Mouse (Mus musculus) natural killer cell, adult 2 months (primary cell): Measurements from ENCODE around the gene Ranbp9.
A peak's percentile ranks its signal among the peaks of the same experiment; 100 is the strongest.

Experiments used
- DNase-seq, 2 experiments: peaks; one replicate each; pipeline ENCODE4 v3.0.0; 2022; ENCODE audit warnings: low spot score in 2 of 2

Ranbp9 gene

GRCm38 (mm10) chr13:43452177-43452576, 28.9 kb downstream of the Ranbp9 start:
- no peak for DNase-seq

GRCm38 (mm10) chr13:43450686-43451085, 30.4 kb downstream of the Ranbp9 start:
- no peak for DNase-seq

- no peak for DNase-seq
Observed at GRCm38 (mm10) chr13:43447721-43448120, 33.4 kb downstream of the Ranbp9 start.

DNA sequence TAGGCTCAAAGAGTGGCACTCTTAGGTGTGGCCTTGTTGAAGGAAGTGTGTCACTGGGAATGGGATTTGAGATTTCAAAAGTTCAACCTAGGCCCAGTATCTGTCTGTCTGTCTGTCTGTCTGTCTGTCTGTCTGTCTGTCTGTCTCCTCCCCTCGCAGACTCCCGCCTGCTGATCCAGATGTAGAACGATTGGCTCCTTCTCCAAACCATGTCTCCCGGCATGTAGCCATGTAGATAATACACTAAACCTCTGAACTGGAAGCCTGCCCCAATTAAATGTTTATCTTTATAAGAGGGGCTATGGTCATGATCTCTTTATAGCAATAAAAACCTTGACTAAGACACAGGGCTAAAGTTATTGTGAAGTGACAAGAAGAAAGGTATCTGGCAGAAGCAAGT, 35.3 kb downstream of the Ranbp9 start:
- no peak for DNase-seq

DNA sequence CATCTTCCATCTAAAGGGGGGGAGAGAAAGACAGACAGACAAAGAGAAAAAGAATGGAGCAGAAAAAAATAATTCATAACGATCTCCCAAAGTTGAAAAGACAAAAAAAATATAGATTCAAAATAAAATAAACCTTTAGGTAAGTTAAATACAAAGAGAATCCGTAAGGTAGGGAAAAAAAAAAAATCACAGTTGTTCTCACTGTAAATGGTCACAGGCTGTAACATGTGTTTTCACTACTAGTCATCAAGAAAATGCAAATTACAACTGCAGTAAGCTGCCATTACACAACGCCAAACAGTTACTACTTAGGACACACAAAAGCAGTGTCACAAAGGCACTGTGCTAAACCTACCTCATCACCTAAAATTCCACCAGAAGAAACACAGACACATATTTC, 36.4 kb downstream of the Ranbp9 start:
- no peak for DNase-seq

DNA sequence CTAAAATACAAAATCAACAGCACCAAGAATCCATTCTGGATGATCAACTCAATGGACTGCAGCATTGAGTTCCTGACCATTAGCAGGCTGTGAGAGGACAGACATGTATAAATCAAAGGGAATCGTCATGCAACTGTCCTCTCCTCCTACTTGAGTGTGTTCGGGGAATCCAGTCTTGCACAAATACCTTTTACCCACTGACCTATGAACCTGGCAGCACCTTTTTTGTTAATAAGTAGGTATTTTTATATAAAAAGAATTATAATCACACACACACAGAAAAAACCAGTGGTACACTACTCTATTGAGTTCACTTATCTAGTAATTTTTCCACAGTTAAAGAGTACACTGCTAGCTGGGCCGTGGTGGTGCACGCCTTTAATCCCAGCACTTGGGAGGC, 37.4 kb downstream of the Ranbp9 start:
- DNase-seq: no peak

GRCm38 (mm10) chr13:43442551-43442950, 38.5 kb downstream of the Ranbp9 start:
- no peak for DNase-seq

- DNase-seq: no peak
Observed at GRCm38 (mm10) chr13:43440376-43440775, 40.7 kb downstream of the Ranbp9 start.

DNA sequence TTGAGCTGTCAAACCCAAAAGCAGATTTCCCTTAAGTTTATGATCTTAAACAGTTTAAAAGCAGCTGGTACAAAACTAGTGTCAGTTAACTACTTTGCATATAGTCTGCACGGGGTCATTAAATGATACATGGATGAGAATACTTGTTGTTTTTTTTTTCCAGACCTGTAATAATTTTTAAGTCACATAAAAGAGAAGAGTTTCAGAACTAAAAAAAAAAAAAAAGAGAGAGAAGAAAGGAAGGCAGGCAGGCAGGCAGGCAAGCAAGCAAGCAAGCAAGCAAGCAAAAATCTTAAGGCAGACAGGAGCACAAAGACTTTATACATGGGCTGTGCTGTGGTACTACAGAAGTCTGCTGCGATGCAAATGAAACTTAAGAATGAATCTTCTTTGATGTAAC, 47.7 kb downstream of the Ranbp9 start:
- no peak for DNase-seq

- DNase-seq: no peak
Observed at GRCm38 (mm10) chr13:43428436-43428835, 52.6 kb downstream of the Ranbp9 start.

GRCm38 (mm10) chr13:43415249-43415648, 65.8 kb downstream of the Ranbp9 start:
- no peak for DNase-seq

DNA sequence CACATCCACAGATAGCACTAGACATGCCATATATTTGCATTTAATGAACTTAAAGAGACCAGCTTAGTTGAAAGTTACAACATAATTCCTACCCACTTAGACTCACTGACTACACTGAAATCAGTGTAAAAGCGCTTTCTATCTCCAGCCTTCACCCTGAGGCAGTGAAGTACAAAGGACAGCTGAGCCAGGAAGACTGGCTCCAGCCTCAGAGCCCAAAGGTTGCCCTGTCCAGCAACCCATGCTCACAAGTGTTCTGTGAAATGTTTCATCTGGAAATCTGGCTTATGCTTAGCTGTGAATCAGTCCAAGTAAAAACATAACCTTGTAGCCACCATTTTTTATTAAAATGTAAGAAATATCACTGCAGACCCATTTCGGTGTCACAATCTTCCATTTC, 67.5 kb downstream of the Ranbp9 start:
- no peak for DNase-seq

- no peak for DNase-seq
Observed at GRCm38 (mm10) chr13:43412311-43412710, 68.8 kb downstream of the Ranbp9 start.

DNA sequence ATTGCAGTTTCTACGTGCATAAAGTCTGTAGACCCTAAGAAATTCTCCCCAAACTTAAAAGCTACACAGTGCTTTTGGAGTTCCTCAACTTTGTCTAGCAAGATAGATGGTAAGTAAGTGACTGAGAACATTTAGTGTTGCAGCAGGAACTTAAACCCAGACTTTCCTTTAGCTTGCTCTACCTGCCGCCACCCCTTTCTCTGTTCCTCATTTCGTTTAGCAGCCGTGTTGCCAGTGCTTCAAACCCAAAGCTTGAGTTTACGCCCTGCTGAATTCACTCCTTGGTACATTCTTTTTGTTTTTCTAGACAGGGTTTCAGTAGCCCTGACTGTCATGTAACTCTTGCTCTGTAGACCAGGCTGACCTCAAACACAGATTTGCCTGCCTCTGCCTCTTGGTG, 81.5 kb downstream of the Ranbp9 start:
- peak in 1 of 2 experiments; percentile 46 for DNase-seq

- DNase-seq: peak; percentile 95 to 96
Observed at GRCm38 (mm10) chr13:43398297-43399080, 82.6 kb downstream of the Ranbp9 start, which contains the start of gene Nol7. TSS of gene Nol7 (plus strand) at chr13:43398390.

- DNase-seq: no peak
Observed at GRCm38 (mm10) chr13:43397700-43398296, 83.3 kb downstream of the Ranbp9 start.

- DNase-seq: no peak
Observed at GRCm38 (mm10) chr13:43385321-43385720, 95.8 kb downstream of the Ranbp9 start.

- no peak for DNase-seq
Observed at GRCm38 (mm10) chr13:43379989-43380388, 101.1 kb downstream of the Ranbp9 start.

- no peak for DNase-seq
Observed at GRCm38 (mm10) chr13:43374918-43375432, 106.1 kb downstream of the Ranbp9 start.

DNA sequence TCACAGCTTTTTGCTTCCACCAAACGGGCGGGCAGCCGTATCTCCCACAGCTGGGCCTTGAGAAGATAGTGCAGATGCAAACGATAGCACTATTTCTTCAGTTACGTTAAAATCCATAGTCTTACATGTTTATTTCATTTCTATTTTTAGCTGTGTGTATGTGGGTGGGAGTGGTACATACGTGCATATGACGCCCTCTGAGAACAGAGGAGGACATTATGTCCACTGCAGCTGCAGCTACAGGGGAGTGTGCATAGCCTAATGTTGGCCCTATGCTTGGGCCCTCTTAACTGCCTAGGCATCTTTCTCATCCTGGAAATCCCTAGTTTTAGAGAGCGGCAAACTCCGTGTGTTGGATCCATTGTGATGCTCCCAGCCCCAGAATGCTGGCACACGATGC, 106.9 kb downstream of the Ranbp9 start:
- no peak for DNase-seq

DNA sequence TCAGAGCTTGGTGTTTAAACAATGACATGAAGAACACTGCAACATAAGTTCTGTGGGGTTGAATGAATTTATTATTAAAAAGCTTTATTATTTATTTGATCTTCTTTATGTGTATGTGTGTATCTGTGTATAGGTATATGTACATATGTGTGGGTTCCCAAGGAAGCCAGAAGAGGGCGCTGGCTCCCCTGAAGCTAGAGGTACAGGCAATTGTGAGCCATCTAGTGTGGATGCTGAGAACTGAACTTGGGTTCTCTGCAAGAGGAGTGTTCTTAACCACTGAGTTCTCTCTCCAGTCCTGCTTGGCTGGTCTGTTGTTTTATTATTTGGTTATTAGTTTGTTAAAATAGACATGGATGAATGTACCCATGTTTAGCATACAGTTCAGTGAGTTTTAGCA, 108.2 kb downstream of the Ranbp9 start:
- DNase-seq: no peak

DNA sequence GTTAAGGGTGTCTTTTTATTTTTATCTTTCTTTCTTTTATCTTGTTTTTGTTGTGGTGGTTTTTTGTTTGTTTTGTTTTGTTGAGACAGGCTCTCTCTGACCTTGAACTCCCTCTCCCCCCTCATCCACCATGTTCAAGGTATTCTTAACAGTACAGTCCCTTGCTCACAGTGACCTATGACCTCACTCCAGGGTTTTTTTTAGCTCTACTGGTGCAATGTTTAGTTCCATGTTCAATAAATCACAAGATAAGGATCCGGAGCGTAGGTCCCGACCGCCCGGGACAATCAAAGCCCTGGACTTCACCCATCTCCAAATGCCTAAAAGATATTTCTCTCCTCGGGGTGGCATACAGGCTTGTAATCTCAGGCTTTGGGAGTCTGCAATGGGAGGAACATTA, 111.0 kb downstream of the Ranbp9 start:
- no peak for DNase-seq

DNA sequence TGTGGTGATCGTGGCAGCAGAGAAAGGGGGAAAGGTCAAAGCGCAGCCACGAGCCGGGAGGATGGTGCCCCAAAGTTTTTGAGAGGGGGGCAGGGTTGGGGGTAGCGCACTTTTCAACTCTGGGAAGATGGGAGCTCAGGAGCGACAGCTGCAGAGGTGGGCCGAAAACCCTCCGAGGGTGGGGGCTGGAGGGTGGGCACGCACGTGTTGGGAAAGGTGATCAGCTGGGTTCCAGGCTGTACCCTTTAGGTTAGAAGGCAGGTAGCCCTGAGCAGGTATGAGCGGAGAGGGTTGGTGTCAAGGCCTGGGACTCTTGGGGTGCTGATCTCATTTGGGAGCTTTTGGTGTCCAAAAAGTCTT, 115.3 kb downstream of the Ranbp9 start:
- no peak for DNase-seq
